Mouse (Mus musculus): ENCODE measurements around the gene Fignl2.

- TF ChIP-seq CTCF (conservative IDR thresholded peaks at IDR 0.05 in 1 of 2, IDR thresholded peaks at IDR 0.05 in 1 of 2; ENCODE audit: low read depth in 2 of 2, low read length in 2 of 2): no peak
- TF ChIP-seq POLR2A (IDR thresholded peaks at IDR 0.05; ENCODE audit: low read depth, low read length): no peak
- no peak for TF ChIP-seq ZMIZ1 (IDR thresholded peaks at IDR 0.05; ENCODE audit: low read depth, low read length)
- no peak for TF ChIP-seq TBP (conservative IDR thresholded peaks at IDR 0.05; ENCODE audit: low read depth, low read length)
- no peak for TF ChIP-seq CHD1 (IDR thresholded peaks at IDR 0.05; ENCODE audit: low read depth, low read length)
- TF ChIP-seq RAD21 (IDR thresholded peaks at IDR 0.05; ENCODE audit: low read depth, low read length): no peak
- no peak for TF ChIP-seq MAFK (IDR thresholded peaks at IDR 0.05; ENCODE audit: insufficient replicate concordance, low read length)
- TF ChIP-seq MXI1 (IDR thresholded peaks at IDR 0.05; ENCODE audit: low read depth, low read length): no peak
- no peak for TF ChIP-seq TCF12 (IDR thresholded peaks at IDR 0.05; ENCODE audit: low read depth, low read length)
- no peak for TF ChIP-seq GABPA (IDR thresholded peaks at IDR 0.05; ENCODE audit: insufficient replicate concordance, low read depth, low read length)
- no peak for TF ChIP-seq MAX (IDR thresholded peaks at IDR 0.05; ENCODE audit: low read length)
Measured at GRCm38 (mm10) chr15:101113176-101113575, 34.8 kb upstream of the Fignl2 start.
